Mouse (Mus musculus) liver, embryonic 15.5 days (tissue): ENCODE data around the gene Arih1. TPM values are rescaled to one million over a fixed set of nuclear protein-coding genes. Genes with fewer than 3 reads are reported as not detected.

Experiments
- ATAC-seq: fragments of 200-750 bp; cut with Nextera tagmentation; 2 replicates; pipeline ENCODE4 v1.8.0; 2017; ENCODE audit warnings: moderate number of reproducible peaks, mild to moderate bottlenecking, moderate library complexity; ENCODE audit not compliant: insufficient read depth
- H3K27ac ChIP-seq: fragments of 300-500 bp; sonication (generic); replicated peaks from 2 replicates; pipeline ENCODE4 v1.5.1; 2015; ENCODE audit warnings: mild to moderate bottlenecking, inconsistent platforms
- H3K27me3 ChIP-seq: fragments of 300-500 bp; sonication (generic); 2 replicates; pipeline ENCODE4 v1.6.1; 2015; ENCODE audit warnings: mild to moderate bottlenecking, inconsistent platforms
- H3K36me3 ChIP-seq: fragments of 300-500 bp; sonication (generic); replicated peaks from 2 replicates; pipeline ENCODE4 v1.6.1; 2015; ENCODE audit warnings: moderate library complexity, mild to moderate bottlenecking, inconsistent platforms
- H3K4me1 ChIP-seq: fragments of 300-500 bp; sonication (generic); replicated peaks from 2 replicates; pipeline ENCODE4 v1.6.1; 2015; ENCODE audit warnings: inconsistent platforms
- H3K4me2 ChIP-seq: fragments of 300-500 bp; sonication (generic); 2 replicates; pipeline ENCODE4 v1.6.1; 2015; ENCODE audit warnings: moderate library complexity, mild to moderate bottlenecking, inconsistent platforms
- H3K4me3 ChIP-seq: fragments of 300-500 bp; sonication (generic); replicated peaks from 2 replicates; pipeline ENCODE4 v1.5.1; 2015; ENCODE audit warnings: mild to moderate bottlenecking, inconsistent platforms
- H3K9ac ChIP-seq: fragments of 300-500 bp; sonication (generic); 2 replicates; pipeline ENCODE4 v1.6.1; 2015; ENCODE audit warnings: moderate library complexity, mild to moderate bottlenecking, inconsistent platforms
- H3K9me3 ChIP-seq: fragments of 300-500 bp; sonication (generic); replicated peaks from 2 replicates; pipeline ENCODE4 v1.6.1; 2016; ENCODE audit warnings: inconsistent platforms
- WGBS: fragments of 180-500 bp; shearing (Covaris S2); methylation state at CpG from one replicate; pipeline ENCODE4 v1.1.7; 2015; ENCODE audit warnings: mixed read lengths; ENCODE audit not compliant: insufficient replicate concordance; 5-methylcytosine and 5-hydroxymethylcytosine counted together
- polyA plus RNA-seq: library from polyadenylated mRNA; unstranded; fragments of >200 nt; fragmentation: Nextera tagmentation; extraction: Ambion mirVana; gene quantifications from 2 replicates; pipeline ENCODE4 v1.2.1, GENCODE M21; 2015

Gene Arih1
- polyA plus RNA-seq, 1 experiment from 2014 or later: 6.5 TPM

GRCm38 (mm10) chr9:59338411-59338810 lies 148.0 kb downstream of the Arih1 start:
- Histone ChIP-seq H3K36me3 (no peaks in the 10 kb centered on the region; the same call in 1 of the 2 replicates), H3K27me3 (no peaks in the 10 kb centered on the region), H3K9ac (no peak overlapping the region), H3K9me3 (no peaks in the 10 kb centered on the region), H3K4me3 (no peak overlapping the region), H3K4me1 (peaks cover 11% of the 10 kb centered on the region), H3K4me2 (no peak overlapping the region), H3K27ac (no peak overlapping the region)
- 71% methylated on average over 5 of the region's 5 CpGs for WGBS
- no peak for ATAC-seq

Other genes with a start within 250 kb of the Arih1 start
- 25.4 and 29.1 TPM in 2 replicates for gene Adpgk, start 195.1 kb downstream of the Arih1 start, polyA plus RNA-seq
- 1.5 and 1.8 TPM in 2 replicates for gene Bbs4, start 133.1 kb downstream of the Arih1 start, polyA plus RNA-seq
- 34.9 and 36.6 TPM in 2 replicates for gene Hexa, start 52.9 kb upstream of the Arih1 start, polyA plus RNA-seq
- 0.08 TPM in 1 of 2 replicates, not detected in the other for gene Tmem202, start 53.2 kb upstream of the Arih1 start, polyA plus RNA-seq
- 0.03 TPM in 1 of 2 replicates, not detected in the other for gene Celf6, start 91.3 kb upstream of the Arih1 start, polyA plus RNA-seq
- gene Parp6, start 130.7 kb upstream of the Arih1 start, polyA plus RNA-seq: 3.7 and 4.0 TPM in 2 replicates
- gene Pkm, start 169.8 kb upstream of the Arih1 start, polyA plus RNA-seq: 163 and 164 TPM in 2 replicates
- gene Gramd2, start 193.5 kb upstream of the Arih1 start, polyA plus RNA-seq: 0.17 and 0.32 TPM in 2 replicates